Mouse (Mus musculus): ENCODE measurements around the gene Rbmxl1.

DNA sequence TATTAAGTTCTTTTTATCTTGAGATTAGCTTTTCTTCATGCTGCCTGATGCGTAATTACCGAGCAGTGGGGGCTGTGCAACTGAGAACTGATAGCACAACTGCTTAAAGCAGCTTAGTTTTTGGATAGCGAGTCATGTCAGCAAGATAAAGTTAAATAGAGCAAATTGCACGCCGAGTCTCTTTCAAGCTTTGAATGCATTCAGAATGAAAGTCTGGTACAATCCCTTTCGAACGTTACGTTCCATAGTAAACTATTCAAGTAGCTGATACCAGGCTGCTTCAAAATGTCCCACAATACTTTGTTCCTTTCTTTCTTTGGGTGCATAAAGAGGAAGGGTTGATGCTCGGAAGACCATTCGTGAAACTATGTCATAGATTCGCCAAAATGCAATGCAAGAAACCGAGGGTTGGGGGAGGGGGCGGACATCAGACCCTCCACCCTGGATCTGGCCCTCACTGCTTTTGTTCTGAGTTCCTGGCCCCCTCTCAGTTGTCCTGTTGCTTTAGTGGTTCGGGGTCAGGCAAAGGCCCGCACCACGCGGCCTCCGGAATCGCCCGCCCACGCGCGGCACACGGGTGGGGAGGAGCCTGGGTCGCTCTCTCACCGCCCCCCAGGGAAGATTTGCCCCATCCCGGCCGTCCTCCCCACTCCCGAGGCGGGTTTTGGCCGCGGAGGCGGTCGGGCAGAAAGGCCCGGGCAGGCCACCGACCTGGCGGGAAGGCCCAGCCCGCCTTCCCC, 549 bp downstream of the Rbmxl1 start:
- TF ChIP-seq TCF12 (IDR thresholded peaks at IDR 0.05; ENCODE audit: insufficient read depth, poor library complexity, severe bottlenecking) (no peak), REST (IDR thresholded peaks at IDR 0.05; ENCODE audit: insufficient read depth, insufficient read length) (no peak), MAX (IDR thresholded peaks at IDR 0.05; ENCODE audit: low read depth) (no peak), MYOD1 (IDR thresholded peaks at IDR 0.05; ENCODE audit: control insufficient read depth in 1 of 3, insufficient read length in 2 of 3, low read depth in 2 of 3) (no peak), POLR2A (IDR thresholded peaks at IDR 0.05; ENCODE audit: insufficient read length, low read depth) (no peak), SRF (IDR thresholded peaks at IDR 0.05; ENCODE audit: control insufficient read depth, insufficient read length, low read depth) (no peak), E2F4 (IDR thresholded peaks at IDR 0.05; ENCODE audit: insufficient read depth) (no peak), CEBPB (IDR thresholded peaks at IDR 0.05; ENCODE audit: insufficient read depth, poor library complexity, severe bottlenecking) (no peak), USF1 (IDR thresholded peaks at IDR 0.05; ENCODE audit: low read depth) (no peak), MYOG (IDR thresholded peaks at IDR 0.05; ENCODE audit: control insufficient read depth in 1 of 3, insufficient read depth in 1 of 3, insufficient read length in 2 of 3, low read depth in 2 of 3) (no peak), POLR2AphosphoS2 (IDR thresholded peaks at IDR 0.05; ENCODE audit: insufficient read length, low read depth) (no peak)

All from myocyte (in vitro differentiated cells).